Mouse (Mus musculus): ENCODE measurements around the gene Ppp1r16b. TPM values are rescaled to one million over a fixed set of nuclear protein-coding genes. Genes with fewer than 3 reads are reported as not detected.

The Ppp1r16b gene
- total RNA-seq (2023): 51.7 TPM

GRCm38 (mm10) chr2:158665098-158665497 lies at the start of gene Ppp1r16b:
Gene Ppp1r16b (plus strand): TSS chr2:158665398.

GRCm38 (mm10) chr2:158624718-158625222 lies 40.4 kb upstream of the Ppp1r16b start, which contains the start of gene Actr5:
Gene Actr5 (plus strand): TSS chr2:158624888.

GRCm38 (mm10) chr2:158767742-158768339 lies 102.6 kb downstream of the Ppp1r16b start, which contains the start of gene Fam83d:
Gene Fam83d (plus strand): TSS chr2:158768093.

GRCm38 (mm10) chr2:158794494-158795004 lies 129.4 kb downstream of the Ppp1r16b start, which contains the start of gene Dhx35:
Gene Dhx35 (plus strand): TSS chr2:158794807.

Other genes with a start within 250 kb of the Ppp1r16b start
- gene Adig, start 162.8 kb upstream of the Ppp1r16b start, total RNA-seq (2023): not detected
- gene Arhgap40, start 152.6 kb upstream of the Ppp1r16b start, total RNA-seq (2023): not detected
- gene Slc32a1, start 54.6 kb upstream of the Ppp1r16b start, total RNA-seq (2023): not detected
- gene Actr5, start 40.5 kb upstream of the Ppp1r16b start, total RNA-seq (2023): 41.8 TPM
- gene Fam83d, start 102.7 kb downstream of the Ppp1r16b start, total RNA-seq (2023): 2.0 TPM
- gene Dhx35, start 129.4 kb downstream of the Ppp1r16b start, total RNA-seq (2023): 30.6 TPM

Measured in CD8-positive naive resting alpha-beta T cell, adult 57 days (primary cell).